ENCODE assay signal across 8 mouse cellular contexts in the genomic region with DNA sequence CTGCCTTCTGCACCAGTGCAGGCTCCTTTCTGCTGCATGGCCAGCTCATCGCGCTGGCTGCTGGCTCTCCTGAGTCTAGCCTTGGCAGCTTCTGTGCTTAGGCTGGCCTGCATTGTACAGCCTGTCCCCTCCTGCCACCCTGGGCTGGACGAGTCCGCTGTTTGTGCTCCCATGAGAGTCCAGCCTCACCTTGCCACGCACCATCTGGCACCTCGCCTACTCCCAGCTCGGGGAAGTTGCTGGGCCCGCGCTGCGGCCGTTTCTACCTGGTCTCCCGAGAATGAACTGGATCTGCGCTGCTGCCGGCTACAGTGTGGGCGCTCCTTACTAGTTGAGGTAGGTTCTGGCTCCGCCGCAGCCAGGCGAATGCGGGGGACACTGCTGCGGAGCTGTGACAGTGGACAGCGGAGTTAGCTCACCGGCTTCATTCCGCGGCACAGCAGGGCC. TPM values are rescaled to one million over a fixed set of nuclear protein-coding genes. Genes with fewer than 3 reads are reported as not detected.
DNase-seq lines count a peak whose midpoint lies in the region; ATAC-seq and TF ChIP-seq lines count a peak whose summit lies in the region.

No protein-coding gene starts in this region.

- H3K4me1 ChIP-seq in embryonic facial prominence, embryonic 10.5 days = peaks cover 11% of the 10 kb centered on the region
- no peaks in the 10 kb centered on the region for H3K4me1 ChIP-seq in hindbrain, postnatal 0 days (ENCODE audit: insufficient read depth, low read length)
- no peaks in the 10 kb centered on the region for H3K4me1 ChIP-seq in liver, embryonic 11.5 days (replicated peaks; ENCODE audit: control insufficient read depth, insufficient read depth, low read length)
- peaks cover 9% of the 10 kb centered on the region; the same call in 1 of the 2 replicates for H3K4me1 ChIP-seq in neural tube, embryonic 12.5 days

- peaks cover 55% of the 10 kb centered on the region for H3K27me3 ChIP-seq in embryonic facial prominence, embryonic 10.5 days (replicated peaks; ENCODE audit: low read depth, poor library complexity, severe bottlenecking)
- no peaks in the 10 kb centered on the region for H3K27me3 ChIP-seq in hindbrain, postnatal 0 days (ENCODE audit: insufficient read depth, low read length)
- H3K27me3 ChIP-seq in liver, embryonic 11.5 days (replicated peaks; ENCODE audit: control insufficient read depth, insufficient read depth, low read length) = no peaks in the 10 kb centered on the region
- peaks cover 12% of the 10 kb centered on the region for H3K27me3 ChIP-seq in neural tube, embryonic 12.5 days (replicated peaks)

- ATAC-seq in hindbrain, postnatal 0 days = peak; percentile 56; the same call in 1 of the 2 replicates
- ATAC-seq in liver, embryonic 11.5 days (replicated peaks; ENCODE audit: low FRiP score) = no peak
- 0 out of 2 replicates have a peak, but pooled peaks have one; percentile 25 for ATAC-seq in neural tube, embryonic 12.5 days (ENCODE audit: low FRiP score, low read depth)

- H3K4me2 ChIP-seq in hindbrain, postnatal 0 days (ENCODE audit: low read depth, low read length) = peak overlapping the region; percentile 56
- peak overlapping the region; percentile 73 for H3K4me2 ChIP-seq in liver, embryonic 11.5 days
- H3K4me2 ChIP-seq in neural tube, embryonic 12.5 days (replicated peaks) = peak overlapping the region; percentile 75

- H3K9me3 ChIP-seq in embryonic facial prominence, embryonic 10.5 days = no peaks in the 10 kb centered on the region
- no peaks in the 10 kb centered on the region for H3K9me3 ChIP-seq in hindbrain, postnatal 0 days (ENCODE audit: low read length)
- H3K9me3 ChIP-seq in liver, embryonic 11.5 days (ENCODE audit: control insufficient read depth, low read length) = no peaks in the 10 kb centered on the region
- H3K9me3 ChIP-seq in neural tube, embryonic 12.5 days = no peaks in the 10 kb centered on the region

- H3K27ac ChIP-seq in embryonic facial prominence, embryonic 10.5 days (replicated peaks) = peak overlapping the region; percentile 52; the same call in 1 of the 2 replicates
- H3K27ac ChIP-seq in hindbrain, postnatal 0 days = 0 out of 2 replicates have a peak overlapping the region, but pooled peaks have one; percentile 17
- H3K27ac ChIP-seq in liver, embryonic 11.5 days (ENCODE audit: low read depth, low read length) = no peak overlapping the region
- H3K27ac ChIP-seq in neural tube, embryonic 12.5 days = no peak overlapping the region

- under 1% methylated on average over 24 of the region's 24 CpGs for WGBS in embryonic facial prominence, embryonic 10.5 days
- 2% methylated on average over 24 of the region's 24 CpGs for WGBS in hindbrain, postnatal 0 days
- WGBS in liver, embryonic 11.5 days = 6% methylated on average over 24 of the region's 24 CpGs
- WGBS in neural tube, embryonic 12.5 days = 2% methylated on average over 24 of the region's 24 CpGs

- H3K36me3 ChIP-seq in embryonic facial prominence, embryonic 10.5 days (replicated peaks) = no peaks in the 10 kb centered on the region
- H3K36me3 ChIP-seq in hindbrain, postnatal 0 days (ENCODE audit: insufficient read depth, low read length) = no peaks in the 10 kb centered on the region
- no peaks in the 10 kb centered on the region for H3K36me3 ChIP-seq in liver, embryonic 11.5 days (ENCODE audit: control insufficient read depth, insufficient read depth, low read length)
- no peaks in the 10 kb centered on the region for H3K36me3 ChIP-seq in neural tube, embryonic 12.5 days

- H3K9ac ChIP-seq in hindbrain, postnatal 0 days (replicated peaks; ENCODE audit: low read length) = peak overlapping the region; percentile 33
- H3K9ac ChIP-seq in liver, embryonic 11.5 days (ENCODE audit: low read depth, low read length) = peak overlapping the region; percentile 51
- peak overlapping the region; percentile 58 for H3K9ac ChIP-seq in neural tube, embryonic 12.5 days

- peak; percentile 25 for DNase-seq in right cerebral cortex, postnatal 14 days
- no peak for DNase-seq in right cerebral cortex, postnatal 4 days
- DNase-seq in embryonic facial prominence, embryonic 10.5 days (ENCODE audit: low spot score) = peak; percentile 55
- peak; percentile 41 for DNase-seq in hindbrain, postnatal 0 days (ENCODE audit: low spot score)
- peak; percentile 63 for DNase-seq in liver, embryonic 11.5 days (ENCODE audit: low spot score)
- DNase-seq in frontal cortex, postnatal 10 days (ENCODE audit: low spot score in 2 of 2) = no peak
- DNase-seq in urinary bladder, postnatal 14 days (ENCODE audit: low spot score) = no peak

- peak overlapping the region; percentile 55 for H3K4me3 ChIP-seq in embryonic facial prominence, embryonic 10.5 days
- peak overlapping the region; percentile 26 for H3K4me3 ChIP-seq in hindbrain, postnatal 0 days (ENCODE audit: low read length)
- peak overlapping the region; percentile 42 for H3K4me3 ChIP-seq in liver, embryonic 11.5 days (ENCODE audit: low read depth, low read length)
- H3K4me3 ChIP-seq in neural tube, embryonic 12.5 days = peak overlapping the region; percentile 33

- no peak for TF ChIP-seq CTCF in hindbrain, postnatal 0 days (IDR thresholded peaks at IDR 0.05; ENCODE audit: low read depth)

RNA-seq across cellular contexts. Expression of a gene that starts 12.4 kb away (rescaled TPM):
- polyA plus RNA-seq in embryonic facial prominence, embryonic 10.5 days (2016; fragmentation: Nextera tagmentation; extraction: Ambion mirVana) = 9.0 and 9.3 TPM in 2 replicates
- 7.9 and 10.0 TPM in 2 replicates for total RNA-seq in hindbrain, postnatal 0 days (2014; rRNA removed)
- 4.0 and 4.5 TPM in 2 replicates for polyA plus RNA-seq in hindbrain, postnatal 0 days (2015; fragmentation: Nextera tagmentation; extraction: Ambion mirVana)
- 4.9 and 5.8 TPM in 2 replicates for polyA plus RNA-seq in liver, embryonic 11.5 days (2014; fragmentation: Nextera tagmentation; extraction: Ambion mirVana)
- 7.2 and 8.3 TPM in 2 replicates for polyA plus RNA-seq in neural tube, embryonic 12.5 days (2016; fragmentation: Nextera tagmentation; extraction: Ambion mirVana)

RNA-seq across cellular contexts. Expression of a gene that starts 18.1 kb away (rescaled TPM):
- 19.7 and 20.9 TPM in 2 replicates for polyA plus RNA-seq in embryonic facial prominence, embryonic 10.5 days (2016; fragmentation: Nextera tagmentation; extraction: Ambion mirVana)
- 47.7 and 53.6 TPM in 2 replicates for total RNA-seq in hindbrain, postnatal 0 days (2014; rRNA removed)
- 13.4 and 15.7 TPM in 2 replicates for polyA plus RNA-seq in hindbrain, postnatal 0 days (2015; fragmentation: Nextera tagmentation; extraction: Ambion mirVana)
- polyA plus RNA-seq in liver, embryonic 11.5 days (2014; fragmentation: Nextera tagmentation; extraction: Ambion mirVana) = 3.4 and 3.6 TPM in 2 replicates
- polyA plus RNA-seq in neural tube, embryonic 12.5 days (2016; fragmentation: Nextera tagmentation; extraction: Ambion mirVana) = 20.8 and 21.3 TPM in 2 replicates

RNA-seq across cellular contexts. Expression of a gene that starts 23.5 kb away (rescaled TPM):
- 5.1 and 6.4 TPM in 2 replicates for polyA plus RNA-seq in embryonic facial prominence, embryonic 10.5 days (2016; fragmentation: Nextera tagmentation; extraction: Ambion mirVana)
- 2.7 and 5.5 TPM in 2 replicates for total RNA-seq in hindbrain, postnatal 0 days (2014; rRNA removed)
- 1.2 and 1.8 TPM in 2 replicates for polyA plus RNA-seq in hindbrain, postnatal 0 days (2015; fragmentation: Nextera tagmentation; extraction: Ambion mirVana)
- 2.4 and 3.0 TPM in 2 replicates for polyA plus RNA-seq in liver, embryonic 11.5 days (2014; fragmentation: Nextera tagmentation; extraction: Ambion mirVana)
- 5.3 TPM in 2 replicates for polyA plus RNA-seq in neural tube, embryonic 12.5 days (2016; fragmentation: Nextera tagmentation; extraction: Ambion mirVana)

RNA-seq across cellular contexts. Expression of a gene that starts 29.9 kb away (rescaled TPM):
- 4.6 and 5.5 TPM in 2 replicates for polyA plus RNA-seq in embryonic facial prominence, embryonic 10.5 days (2016; fragmentation: Nextera tagmentation; extraction: Ambion mirVana)
- 13.8 and 15.5 TPM in 2 replicates for total RNA-seq in hindbrain, postnatal 0 days (2014; rRNA removed)
- polyA plus RNA-seq in hindbrain, postnatal 0 days (2015; fragmentation: Nextera tagmentation; extraction: Ambion mirVana) = 1.8 and 2.2 TPM in 2 replicates
- 3.3 and 4.2 TPM in 2 replicates for polyA plus RNA-seq in liver, embryonic 11.5 days (2014; fragmentation: Nextera tagmentation; extraction: Ambion mirVana)
- polyA plus RNA-seq in neural tube, embryonic 12.5 days (2016; fragmentation: Nextera tagmentation; extraction: Ambion mirVana) = 6.4 and 7.8 TPM in 2 replicates

RNA-seq across cellular contexts. Expression of a gene that starts 43.1 kb away (rescaled TPM):
- polyA plus RNA-seq in embryonic facial prominence, embryonic 10.5 days (2016; fragmentation: Nextera tagmentation; extraction: Ambion mirVana) = 6.1 and 7.1 TPM in 2 replicates
- 4.0 and 5.0 TPM in 2 replicates for total RNA-seq in hindbrain, postnatal 0 days (2014; rRNA removed)
- 2.7 and 3.0 TPM in 2 replicates for polyA plus RNA-seq in hindbrain, postnatal 0 days (2015; fragmentation: Nextera tagmentation; extraction: Ambion mirVana)
- polyA plus RNA-seq in liver, embryonic 11.5 days (2014; fragmentation: Nextera tagmentation; extraction: Ambion mirVana) = 4.6 and 4.8 TPM in 2 replicates
- 5.7 and 6.8 TPM in 2 replicates for polyA plus RNA-seq in neural tube, embryonic 12.5 days (2016; fragmentation: Nextera tagmentation; extraction: Ambion mirVana)

Comparison
In these comparisons a context has a peak if more than half of its experiments do, and no peak if none do; other contexts are left out.
1. DNase-seq: peak in right cerebral cortex, postnatal 14 days (single experiment), embryonic facial prominence, embryonic 10.5 days (single experiment), hindbrain, postnatal 0 days (single experiment) and liver, embryonic 11.5 days (single experiment); none in right cerebral cortex, postnatal 4 days (single experiment), frontal cortex, postnatal 10 days (0 of 2) and urinary bladder, postnatal 14 days (single experiment).
2. H3K27ac ChIP-seq: peak in embryonic facial prominence, embryonic 10.5 days (single experiment) and hindbrain, postnatal 0 days (single experiment); none in liver, embryonic 11.5 days (single experiment) and neural tube, embryonic 12.5 days (single experiment).
3. Peak in every context shown above with its lines, with median percentiles within 50 percentile points of each other: H3K4me3 ChIP-seq, H3K4me2 ChIP-seq and H3K9ac ChIP-seq.